Mouse (Mus musculus): ENCODE results near the gene Serpinb7. TPM values are rescaled to one million over a fixed set of nuclear protein-coding genes. Genes with fewer than 3 reads are reported as not detected.

Gene Serpinb7
- polyA plus RNA-seq, 1 experiment from 2014 or later, result not detected

DNA sequence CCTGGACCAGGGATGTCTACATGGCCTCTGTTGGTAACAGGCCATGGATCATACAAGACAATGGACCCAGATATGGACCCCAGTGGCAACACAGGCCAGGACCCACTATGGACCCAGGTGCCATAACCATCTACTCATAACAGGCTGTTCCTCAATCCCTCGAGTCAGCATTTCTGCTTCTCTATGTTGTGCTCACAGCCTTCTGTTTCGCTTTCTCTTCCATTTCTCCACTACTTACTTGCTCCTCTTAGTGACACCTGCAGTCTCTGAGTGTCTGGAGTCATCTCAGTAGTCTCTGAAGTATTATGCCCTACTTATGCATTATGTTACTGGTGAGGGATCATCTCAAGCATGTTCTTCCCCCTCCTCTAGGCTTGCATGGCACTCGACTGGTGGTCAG, 40.0 kb downstream of the Serpinb7 start:
- Histone ChIP-seq H3K9ac (ENCODE audit: low read depth, low read length) (no peak overlapping the region), H3K4me3 (ENCODE audit: low read depth, low read length) (no peak overlapping the region), H3K9me3 (replicated peaks; ENCODE audit: control insufficient read depth, low read length) (no peaks in the 10 kb centered on the region), H3K27me3 (ENCODE audit: control insufficient read depth, insufficient read depth, low read depth, low read length) (no peaks in the 10 kb centered on the region), H3K36me3 (ENCODE audit: control insufficient read depth, insufficient read depth) (no peaks in the 10 kb centered on the region), H3K4me2 (ENCODE audit: low read depth, low read length) (no peak overlapping the region), H3K27ac (ENCODE audit: low read length) (no peak overlapping the region), H3K4me1 (ENCODE audit: control insufficient read depth, low read depth, low read length) (no peaks in the 10 kb centered on the region)
- WGBS (ENCODE audit: insufficient replicate concordance), result 59% methylated on average over 3 of the region's 3 CpGs
- no peak for ATAC-seq (ENCODE audit: low read depth)

- Histone ChIP-seq H3K9me3 (replicated peaks; ENCODE audit: control insufficient read depth, low read length) (no peaks in the 10 kb centered on the region), H3K4me2 (ENCODE audit: low read depth, low read length) (no peak overlapping the region), H3K4me1 (ENCODE audit: control insufficient read depth, low read depth, low read length) (no peaks in the 10 kb centered on the region), H3K27ac (ENCODE audit: low read length) (no peak overlapping the region), H3K4me3 (ENCODE audit: low read depth, low read length) (no peak overlapping the region), H3K36me3 (ENCODE audit: control insufficient read depth, insufficient read depth) (no peaks in the 10 kb centered on the region), H3K27me3 (ENCODE audit: control insufficient read depth, insufficient read depth, low read depth, low read length) (no peaks in the 10 kb centered on the region), H3K9ac (ENCODE audit: low read depth, low read length) (no peak overlapping the region)
- 66% methylated on average over 5 of the region's 5 CpGs for WGBS (ENCODE audit: insufficient replicate concordance)
- no peak for ATAC-seq (ENCODE audit: low read depth)
Observed at GRCm38 (mm10) chr1:107445352-107445751, 45.9 kb downstream of the Serpinb7 start.

DNA sequence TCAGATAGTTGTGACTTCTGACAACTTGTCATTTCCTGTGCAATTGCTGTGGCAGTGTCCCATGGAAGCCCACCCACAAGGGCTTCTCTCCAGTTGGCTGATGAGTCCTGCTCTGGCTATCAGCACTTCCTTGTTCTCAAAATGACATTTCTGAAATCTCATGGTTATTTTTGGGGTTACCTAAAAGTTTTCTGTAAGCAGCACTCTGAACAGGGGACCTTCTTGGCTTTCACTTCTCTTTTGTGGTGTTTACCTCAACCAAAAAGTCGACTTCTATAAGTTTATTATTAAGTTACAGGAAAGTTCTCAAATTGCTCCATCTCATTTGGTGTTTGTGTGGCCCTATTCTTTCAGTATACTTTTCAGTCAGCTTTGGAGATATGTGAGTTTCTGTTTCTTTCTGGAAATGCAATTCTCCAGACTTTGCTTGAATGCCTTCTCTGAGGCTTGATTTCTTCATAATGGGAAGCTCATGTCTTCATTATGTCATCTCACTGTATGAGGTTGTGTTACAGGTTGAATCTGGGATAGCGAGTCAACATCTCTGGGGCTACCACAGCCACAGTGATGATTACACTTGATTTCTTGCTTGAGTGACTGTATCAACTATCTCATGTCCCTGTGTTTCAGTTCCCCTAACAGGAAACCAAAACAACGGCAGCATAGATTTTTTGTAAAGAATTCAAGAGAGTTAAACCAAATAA, 47.9 kb downstream of the Serpinb7 start:
- H3K27me3 ChIP-seq (ENCODE audit: control insufficient read depth, insufficient read depth, low read depth, low read length), result no peaks in the 10 kb centered on the region
- H3K4me1 ChIP-seq (ENCODE audit: control insufficient read depth, low read depth, low read length), result no peaks in the 10 kb centered on the region
- no peak for ATAC-seq (ENCODE audit: low read depth)
- H3K4me2 ChIP-seq (ENCODE audit: low read depth, low read length), result no peak overlapping the region
- WGBS (ENCODE audit: insufficient replicate concordance), result 50% methylated on average over 3 of the region's 3 CpGs
- H3K9me3 ChIP-seq (replicated peaks; ENCODE audit: control insufficient read depth, low read length), result no peaks in the 10 kb centered on the region
- H3K27ac ChIP-seq (ENCODE audit: low read length), result no peak overlapping the region
- H3K4me3 ChIP-seq (ENCODE audit: low read depth, low read length), result no peak overlapping the region
- H3K36me3 ChIP-seq (ENCODE audit: control insufficient read depth, insufficient read depth), result no peaks in the 10 kb centered on the region
- H3K9ac ChIP-seq (ENCODE audit: low read depth, low read length), result no peak overlapping the region

- H3K36me3 ChIP-seq (ENCODE audit: control insufficient read depth, insufficient read depth), result no peaks in the 10 kb centered on the region
- H3K27ac ChIP-seq (ENCODE audit: low read length), result no peak overlapping the region
- ATAC-seq (ENCODE audit: low read depth), result no peak
Observed at GRCm38 (mm10) chr1:107479909-107480308, 80.5 kb downstream of the Serpinb7 start.

DNA sequence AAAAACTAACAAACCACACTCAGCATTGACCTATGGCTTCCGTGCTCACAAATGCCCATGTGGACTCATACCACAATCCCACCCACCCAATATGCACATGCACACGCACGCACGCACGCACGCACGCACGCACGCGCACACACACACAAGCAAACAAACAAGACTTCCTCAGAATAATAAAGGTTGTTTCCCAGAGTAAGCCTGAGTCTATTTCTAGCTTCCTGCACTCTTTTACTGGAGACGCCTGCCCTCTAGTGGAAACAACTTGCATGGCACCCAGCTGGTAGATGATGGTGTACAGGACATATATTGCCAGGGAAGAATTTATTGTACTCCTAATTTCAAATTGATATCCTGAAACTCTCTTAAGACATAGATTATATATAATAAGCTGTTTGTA, 82.0 kb downstream of the Serpinb7 start:
- Histone ChIP-seq H3K4me3 (ENCODE audit: low read depth, low read length) (no peak overlapping the region), H3K27me3 (ENCODE audit: control insufficient read depth, insufficient read depth, low read depth, low read length) (no peaks in the 10 kb centered on the region), H3K4me2 (ENCODE audit: low read depth, low read length) (no peak overlapping the region), H3K9ac (ENCODE audit: low read depth, low read length) (no peak overlapping the region), H3K9me3 (replicated peaks; ENCODE audit: control insufficient read depth, low read length) (no peaks in the 10 kb centered on the region), H3K27ac (ENCODE audit: low read length) (no peak overlapping the region), H3K36me3 (ENCODE audit: control insufficient read depth, insufficient read depth) (no peaks in the 10 kb centered on the region), H3K4me1 (ENCODE audit: control insufficient read depth, low read depth, low read length) (no peaks in the 10 kb centered on the region)
- 12% methylated on average over 11 of the region's 11 CpGs for WGBS (ENCODE audit: insufficient replicate concordance)
- no peak for ATAC-seq (ENCODE audit: low read depth)

More at GRCm38 (mm10) chr1:107479909-107480308, 80.5 kb downstream of the Serpinb7 start:
- no peaks in the 10 kb centered on the region for H3K27me3 ChIP-seq (ENCODE audit: control insufficient read depth, insufficient read depth, low read depth, low read length)
- no peak overlapping the region for H3K9ac ChIP-seq (ENCODE audit: low read depth, low read length)
- no peak overlapping the region for H3K4me2 ChIP-seq (ENCODE audit: low read depth, low read length)
- H3K4me1 ChIP-seq (ENCODE audit: control insufficient read depth, low read depth, low read length), result no peaks in the 10 kb centered on the region
- H3K4me3 ChIP-seq (ENCODE audit: low read depth, low read length), result no peak overlapping the region
- no peaks in the 10 kb centered on the region for H3K9me3 ChIP-seq (replicated peaks; ENCODE audit: control insufficient read depth, low read length)

DNA sequence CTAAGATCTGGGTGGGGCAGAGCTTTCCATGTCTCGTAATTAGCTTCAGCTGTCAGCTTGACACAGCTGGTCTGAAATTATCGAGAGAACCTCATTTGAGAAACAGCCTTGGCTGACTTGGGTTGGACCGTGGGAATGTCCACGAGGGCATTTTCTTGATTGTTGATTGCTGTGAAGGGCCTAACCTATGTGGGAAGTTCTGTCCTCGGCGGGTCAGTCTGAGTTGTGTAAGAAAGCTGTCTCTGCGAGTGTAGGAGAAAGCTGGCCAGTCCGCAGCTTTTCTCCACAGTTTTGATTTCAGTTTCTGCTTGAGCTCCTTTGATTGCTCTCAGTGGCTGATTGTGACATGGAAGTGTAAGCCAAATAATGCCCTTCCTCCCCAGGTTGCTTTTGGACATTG, 90.1 kb downstream of the Serpinb7 start:
- no peaks in the 10 kb centered on the region for H3K36me3 ChIP-seq (ENCODE audit: control insufficient read depth, insufficient read depth)
- ATAC-seq (ENCODE audit: low read depth), result no peak
- no peak overlapping the region for H3K9ac ChIP-seq (ENCODE audit: low read depth, low read length)
- WGBS (ENCODE audit: insufficient replicate concordance), result 59% methylated on average over 8 of the region's 8 CpGs
- H3K9me3 ChIP-seq (replicated peaks; ENCODE audit: control insufficient read depth, low read length), result no peaks in the 10 kb centered on the region
- no peaks in the 10 kb centered on the region for H3K27me3 ChIP-seq (ENCODE audit: control insufficient read depth, insufficient read depth, low read depth, low read length)
- no peak overlapping the region for H3K4me2 ChIP-seq (ENCODE audit: low read depth, low read length)
- H3K4me3 ChIP-seq (ENCODE audit: low read depth, low read length), result no peak overlapping the region
- H3K4me1 ChIP-seq (ENCODE audit: control insufficient read depth, low read depth, low read length), result no peaks in the 10 kb centered on the region
- no peak overlapping the region for H3K27ac ChIP-seq (ENCODE audit: low read length)

GRCm38 (mm10) chr1:107496789-107497188, 97.3 kb downstream of the Serpinb7 start:
- Histone ChIP-seq H3K27ac (ENCODE audit: low read length) (no peak overlapping the region), H3K27me3 (ENCODE audit: control insufficient read depth, insufficient read depth, low read depth, low read length) (no peaks in the 10 kb centered on the region), H3K9ac (ENCODE audit: low read depth, low read length) (no peak overlapping the region), H3K4me1 (ENCODE audit: control insufficient read depth, low read depth, low read length) (no peaks in the 10 kb centered on the region), H3K36me3 (ENCODE audit: control insufficient read depth, insufficient read depth) (no peaks in the 10 kb centered on the region), H3K9me3 (replicated peaks; ENCODE audit: control insufficient read depth, low read length) (no peaks in the 10 kb centered on the region), H3K4me3 (ENCODE audit: low read depth, low read length) (no peak overlapping the region), H3K4me2 (ENCODE audit: low read depth, low read length) (no peak overlapping the region)
- ATAC-seq (ENCODE audit: low read depth), result peak; percentile 78
- 19% methylated on average over 2 of the region's 2 CpGs for WGBS (ENCODE audit: insufficient replicate concordance)

DNA sequence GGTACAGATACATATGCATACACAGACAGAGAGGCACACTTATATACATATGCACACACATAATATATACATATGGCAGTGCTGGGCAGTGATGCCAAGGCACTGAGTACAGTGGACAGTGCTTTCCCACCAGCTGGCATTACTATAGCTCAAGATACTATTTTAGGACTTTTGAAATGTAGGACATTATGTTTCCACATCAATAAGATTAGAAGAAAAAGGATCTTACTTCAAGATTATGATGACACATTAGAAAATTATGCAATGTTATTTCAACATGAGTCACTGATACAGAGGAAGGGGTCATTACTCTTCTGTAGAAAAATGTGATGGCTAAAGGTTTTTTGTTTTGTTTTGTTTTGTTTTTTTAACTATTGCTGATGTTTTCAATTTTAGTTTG, 102.6 kb downstream of the Serpinb7 start:
- H3K4me3 ChIP-seq (ENCODE audit: low read depth, low read length), result no peak overlapping the region
- no peaks in the 10 kb centered on the region for H3K27me3 ChIP-seq (ENCODE audit: control insufficient read depth, insufficient read depth, low read depth, low read length)
- H3K9ac ChIP-seq (ENCODE audit: low read depth, low read length), result no peak overlapping the region
- no peaks in the 10 kb centered on the region for H3K4me1 ChIP-seq (ENCODE audit: control insufficient read depth, low read depth, low read length)
- no peaks in the 10 kb centered on the region for H3K9me3 ChIP-seq (replicated peaks; ENCODE audit: control insufficient read depth, low read length)
- H3K36me3 ChIP-seq (ENCODE audit: control insufficient read depth, insufficient read depth), result no peaks in the 10 kb centered on the region
- no peak overlapping the region for H3K27ac ChIP-seq (ENCODE audit: low read length)
- ATAC-seq (ENCODE audit: low read depth), result no peak
- no peak overlapping the region for H3K4me2 ChIP-seq (ENCODE audit: low read depth, low read length)

Measured in liver, embryonic 16.5 days (tissue).